Mouse (Mus musculus) testis, adult 2 months (tissue): ENCODE results near the gene Il21. TPM values are rescaled to one million over a fixed set of nuclear protein-coding genes. Genes with fewer than 3 reads are reported as not detected.

Source experiments
- H3K27ac ChIP-seq: fragments of 200-500 bp; 2 replicates; pipeline ENCODE4 v1.5.1; 2012; ENCODE audit warnings: low read depth, low read length; ENCODE audit not compliant: control insufficient read depth, insufficient read depth
- H3K27me3 ChIP-seq: fragments of 200-500 bp; 2 replicates; pipeline ENCODE4 v1.6.1; 2012; ENCODE audit warnings: mild to moderate bottlenecking, low read length, moderate library complexity; ENCODE audit not compliant: control insufficient read depth, insufficient read depth
- H3K36me3 ChIP-seq: fragments of 200-500 bp; 2 replicates; pipeline ENCODE4 v1.6.1; 2012; ENCODE audit warnings: mild to moderate bottlenecking, low read length; ENCODE audit not compliant: control insufficient read depth, insufficient read depth
- H3K4me1 ChIP-seq: fragments of 200-500 bp; 2 replicates; pipeline ENCODE4 v1.6.1; 2012; ENCODE audit warnings: low read length; ENCODE audit not compliant: control insufficient read depth, insufficient read depth
- H3K4me3 ChIP-seq: fragments of 200-500 bp; 2 replicates; pipeline ENCODE4 v1.5.1; 2012; ENCODE audit warnings: low read depth, mild to moderate bottlenecking, low read length, moderate library complexity, mixed read lengths; ENCODE audit not compliant: control insufficient read depth
- CTCF ChIP-seq: fragments of 200-500 bp; IDR thresholded peaks from 2 replicates; pipeline ENCODE4 v1.5.1; 2012; ENCODE audit warnings: low read depth, mild to moderate bottlenecking, inconsistent platforms, low read length, moderate library complexity; ENCODE audit not compliant: control insufficient read depth, insufficient read depth, insufficient replicate concordance
- POLR2A ChIP-seq: fragments of 200-500 bp; IDR thresholded peaks from 2 replicates; pipeline ENCODE4 v1.6.1; 2012; ENCODE audit warnings: low read depth, mild to moderate bottlenecking, inconsistent platforms, low read length, moderate library complexity; ENCODE audit not compliant: control insufficient read depth
- polyA plus RNA-seq: library from polyadenylated mRNA; depleted of rRNA; stranded (reverse); fragments of >200 nt; gene quantifications from 2 replicates; pipeline ENCODE4 v1.2.3, GENCODE M21; 2012

The Il21 gene
- polyA plus RNA-seq, 1 experiment = 0.06 TPM

DNA sequence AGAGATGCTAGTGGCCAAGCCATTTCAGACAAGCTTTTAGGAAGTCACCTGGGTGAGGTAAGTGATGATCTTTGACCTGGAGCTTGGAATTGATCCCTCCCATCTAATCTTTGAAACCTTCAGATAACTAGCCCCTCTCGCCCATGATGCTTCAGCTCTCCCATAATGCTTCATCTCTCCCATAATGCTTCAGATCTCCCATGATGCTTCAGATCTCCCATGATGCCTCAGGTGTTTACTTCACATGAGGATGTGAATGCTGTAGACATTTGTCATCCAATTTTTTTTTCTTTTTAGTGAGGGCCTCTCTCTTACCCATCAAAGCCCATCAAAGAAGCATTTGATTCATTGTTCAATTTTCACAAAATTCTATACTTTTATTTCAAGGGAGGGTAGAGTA, 46.9 kb downstream of the Il21 start:
- Histone ChIP-seq H3K4me3 (peak overlapping the region; percentile 70), H3K27me3 (no peaks in the 10 kb centered on the region), H3K36me3 (no peaks in the 10 kb centered on the region), H3K4me1 (peaks cover 12% of the 10 kb centered on the region), H3K27ac (peak overlapping the region; percentile 22)
- TF ChIP-seq CTCF = no peak

DNA sequence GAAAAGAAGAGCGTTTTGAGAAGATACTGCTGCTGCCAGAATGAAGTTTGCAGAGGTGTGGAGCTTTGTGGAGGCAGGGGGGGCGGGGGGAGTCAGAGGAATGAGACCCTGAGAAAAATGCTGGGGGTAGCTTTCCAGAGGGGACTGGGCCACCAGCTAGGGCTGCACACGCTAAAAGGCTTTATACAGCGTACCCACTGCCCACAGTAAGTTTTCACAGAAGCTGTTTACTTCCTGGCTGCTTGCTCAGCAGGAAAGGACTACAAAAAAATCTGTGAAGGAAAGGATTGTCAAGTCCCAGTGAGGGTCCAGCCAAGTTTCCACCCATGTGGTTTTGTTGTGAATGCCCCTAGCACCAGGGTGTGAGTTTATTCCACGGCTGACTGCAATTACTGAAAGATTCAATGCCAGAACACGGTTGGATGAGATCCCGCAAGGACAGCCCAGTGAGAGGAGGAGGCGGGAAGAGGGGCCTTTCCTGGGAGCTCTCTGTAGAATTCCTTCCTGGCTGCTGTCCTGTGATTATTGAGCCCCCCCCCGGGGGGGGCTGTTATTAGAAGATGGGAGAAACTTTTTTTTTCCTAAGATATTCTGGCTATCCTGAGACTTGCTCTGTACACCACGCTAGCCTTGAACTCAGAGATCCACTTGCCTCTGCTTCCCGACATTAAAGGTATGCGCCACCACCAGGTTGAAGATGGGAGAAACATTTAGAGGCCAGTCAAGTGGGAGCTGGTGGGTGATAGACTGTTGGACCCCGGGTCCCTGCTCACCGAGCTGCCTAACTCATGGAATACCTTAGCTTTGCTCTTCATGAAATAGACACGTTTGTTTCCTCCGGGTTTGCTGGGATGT, 49.8 kb downstream of the Il21 start:
- no peaks in the 10 kb centered on the region for H3K27me3 ChIP-seq
- no peaks in the 10 kb centered on the region for H3K36me3 ChIP-seq
- H3K4me1 ChIP-seq = peaks cover 12% of the 10 kb centered on the region
- H3K4me3 ChIP-seq = peak overlapping the region; percentile 30; the same call in 1 of the 2 replicates
- TF ChIP-seq CTCF (no peak), POLR2A (no peak)
- no peak overlapping the region for H3K27ac ChIP-seq

DNA sequence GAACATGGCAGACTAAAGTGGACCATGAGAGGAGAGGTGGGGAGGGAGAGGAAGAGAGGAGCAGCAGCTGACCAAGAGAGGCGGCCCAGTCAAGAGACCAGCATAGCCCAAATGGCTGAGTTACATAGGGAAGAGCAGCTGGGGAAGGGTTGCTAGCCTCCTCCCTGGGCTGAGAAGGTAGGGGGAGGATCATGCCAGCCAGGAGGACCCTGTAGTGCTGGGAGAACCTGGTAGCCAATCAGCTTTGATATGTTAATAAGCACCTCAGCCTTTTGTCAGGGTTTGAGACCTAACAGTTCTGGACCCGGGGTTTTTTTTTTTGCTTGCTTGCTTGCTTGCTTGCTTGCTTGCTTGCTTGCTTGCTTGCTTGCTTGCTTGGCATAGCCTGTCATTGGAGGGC, 51.4 kb downstream of the Il21 start:
- Histone ChIP-seq H3K4me1 (peaks cover 12% of the 10 kb centered on the region), H3K27me3 (no peaks in the 10 kb centered on the region), H3K27ac (no peak overlapping the region), H3K4me3 (no peak overlapping the region), H3K36me3 (no peaks in the 10 kb centered on the region)
- TF ChIP-seq POLR2A = no peak
- no peak for TF ChIP-seq CTCF

GRCm38 (mm10) chr3:37180039-37180743, 52.2 kb downstream of the Il21 start:
- TF ChIP-seq POLR2A (no peak), CTCF (peak; percentile 36; the same call in 1 of the 2 replicates)
- Histone ChIP-seq H3K36me3 (no peaks in the 10 kb centered on the region), H3K27me3 (no peaks in the 10 kb centered on the region), H3K27ac (no peak overlapping the region), H3K4me1 (peaks cover 12% of the 10 kb centered on the region; the same call in 1 of the 2 replicates), H3K4me3 (no peak overlapping the region)

DNA sequence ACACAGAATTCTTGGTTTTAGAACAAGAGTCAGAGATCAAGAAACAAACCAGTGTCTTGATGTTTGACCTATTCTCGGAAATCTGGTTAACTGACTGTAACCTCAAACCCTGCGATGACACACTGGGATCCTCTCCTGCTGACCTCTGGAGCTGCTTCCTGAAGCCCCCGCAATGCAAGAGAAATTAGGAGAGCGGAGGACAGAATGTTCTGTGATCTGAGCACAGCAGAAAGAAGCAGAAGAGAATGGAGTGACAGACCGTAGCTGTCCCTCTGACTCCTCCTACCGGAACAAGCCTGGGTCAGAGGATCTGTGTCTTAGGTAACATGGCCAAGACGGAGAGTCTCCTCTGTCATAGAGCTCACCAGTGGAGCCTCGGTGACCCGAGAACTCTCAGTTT, 53.0 kb downstream of the Il21 start:
- H3K27me3 ChIP-seq = no peaks in the 10 kb centered on the region
- no peak overlapping the region for H3K4me3 ChIP-seq
- H3K36me3 ChIP-seq = no peaks in the 10 kb centered on the region
- H3K27ac ChIP-seq = no peak overlapping the region
- H3K4me1 ChIP-seq = peaks cover 7% of the 10 kb centered on the region; the same call in 1 of the 2 replicates
- TF ChIP-seq CTCF (no peak), POLR2A (no peak)

DNA sequence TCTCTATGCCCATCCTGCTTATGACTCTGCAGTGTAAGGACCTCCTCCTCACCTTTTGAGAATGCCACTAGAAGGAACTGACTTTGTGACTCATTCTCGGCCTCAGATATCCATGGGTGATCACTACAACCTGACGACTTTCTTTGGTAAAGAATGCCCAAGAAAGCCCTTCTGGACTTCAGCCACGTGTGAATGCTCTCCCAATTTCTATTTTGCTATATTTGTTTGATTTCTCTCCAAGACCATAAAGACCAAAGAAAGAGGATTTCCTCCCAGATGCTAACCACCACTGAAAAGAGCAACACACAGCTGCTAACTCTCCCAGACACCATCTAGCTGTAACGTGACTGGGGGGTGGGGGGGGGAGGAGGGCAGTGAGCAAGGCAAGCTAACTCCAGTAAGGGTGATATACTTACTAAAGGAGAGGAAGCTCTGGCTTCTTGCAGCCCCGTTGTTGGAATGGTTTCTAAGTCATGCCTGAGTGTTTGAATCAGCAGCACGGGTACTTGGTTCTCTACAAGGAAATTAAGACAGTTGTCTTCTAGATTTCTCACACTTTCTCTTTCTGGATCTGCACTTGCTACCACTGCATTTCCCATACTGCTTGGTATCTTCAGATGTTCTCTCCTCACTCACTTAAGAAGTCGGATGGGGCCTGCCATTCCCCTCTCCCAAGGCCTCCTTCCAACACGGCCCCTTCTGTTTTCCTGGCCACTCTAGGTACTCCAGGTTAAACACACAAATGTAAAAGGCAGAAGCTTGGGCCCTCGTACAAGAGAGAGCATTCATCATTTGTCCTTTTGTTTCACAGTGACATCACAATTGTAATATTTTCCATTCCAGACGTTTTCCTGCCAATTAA, 57.5 kb downstream of the Il21 start:
- Histone ChIP-seq H3K4me3 (no peak overlapping the region), H3K4me1 (no peaks in the 10 kb centered on the region; the same call in 1 of the 2 replicates), H3K27me3 (no peaks in the 10 kb centered on the region), H3K36me3 (no peaks in the 10 kb centered on the region), H3K27ac (no peak overlapping the region)
- TF ChIP-seq CTCF = no peak
- no peak for TF ChIP-seq POLR2A
